Mouse (Mus musculus) ES-E14 (cell line): ENCODE measurements around the gene 4930524B15Rik. TPM values are rescaled to one million over a fixed set of nuclear protein-coding genes. Genes with fewer than 3 reads are reported as not detected.

Experiments used
- DNase-seq: peaks from one replicate; pipeline ENCODE4 v3.0.0-alpha.2; 2013; ENCODE audit warnings: low read depth, low spot score
- H3K27ac ChIP-seq: 2 replicates; pipeline ENCODE4 v1.5.1; 2012; ENCODE audit warnings: low read depth, mild to moderate bottlenecking, low read length, moderate library complexity, mixed read lengths; ENCODE audit not compliant: poor library complexity, insufficient read depth, severe bottlenecking
- H3K36me3 ChIP-seq: 2 replicates; pipeline ENCODE4 v1.6.1; 2012; ENCODE audit warnings: mild to moderate bottlenecking, low read length, moderate library complexity, mixed read lengths; ENCODE audit not compliant: control insufficient read depth, poor library complexity, insufficient read depth, severe bottlenecking
- H3K4me1 ChIP-seq, 2 experiments: fragments of 150-350 bp in 1 of 2; sonication (generic) in 1 of 2; 2 replicates each; pipeline ENCODE4 v1.6.1; 2012; ENCODE audit warnings: low read length in 2 of 2, mild to moderate bottlenecking in 1 of 2, mixed read lengths in 1 of 2; ENCODE audit not compliant: control insufficient read depth in 2 of 2, insufficient read depth in 2 of 2, poor library complexity in 1 of 2
- H3K4me3 ChIP-seq, 2 experiments: fragments of 150-350 bp in 1 of 2; sonication (generic) in 1 of 2; 2 replicates each; pipeline ENCODE4 v1.5.1; 2012; ENCODE audit warnings: low read length in 2 of 2, low read depth in 1 of 2, mild to moderate bottlenecking in 1 of 2, mixed read lengths in 1 of 2; ENCODE audit not compliant: insufficient read depth in 1 of 2, poor library complexity in 1 of 2, severe bottlenecking in 1 of 2
- H3K9ac ChIP-seq: 2 replicates; pipeline ENCODE4 v1.6.1; 2012; ENCODE audit warnings: low read depth, mild to moderate bottlenecking, low read length, mixed read lengths; ENCODE audit not compliant: poor library complexity, insufficient read depth, severe bottlenecking
- H3K9me3 ChIP-seq: fragments of 150-350 bp; sonication (generic); 2 replicates; pipeline ENCODE4 v1.6.1; 2012; ENCODE audit warnings: low read depth, mild to moderate bottlenecking, low read length; ENCODE audit not compliant: control insufficient read depth, insufficient read depth
- CHD2 ChIP-seq: IDR thresholded peaks from 2 replicates; pipeline ENCODE4 v1.6.1; 2014; ENCODE audit warnings: mild to moderate bottlenecking, low read depth, low read length, inconsistent platforms
- HCFC1 ChIP-seq: IDR thresholded peaks from 2 replicates; pipeline ENCODE4 v1.6.1; 2012; ENCODE audit warnings: low read length, inconsistent platforms, borderline replicate concordance; ENCODE audit not compliant: insufficient read depth
- MAFK ChIP-seq: IDR thresholded peaks from 2 replicates; pipeline ENCODE4 v1.6.1; 2014; ENCODE audit warnings: mild to moderate bottlenecking, low read depth, low read length, inconsistent platforms; ENCODE audit not compliant: insufficient read depth
- ZC3H11A ChIP-seq: IDR thresholded peaks from 2 replicates; pipeline ENCODE4 v1.6.1; 2012; ENCODE audit warnings: low read depth, mild to moderate bottlenecking, inconsistent platforms, low read length, borderline replicate concordance
- ZNF384 ChIP-seq: IDR thresholded peaks from 2 replicates; pipeline ENCODE4 v1.6.1; 2012; ENCODE audit warnings: low read depth, low read length, inconsistent platforms
- in situ Hi-C, 2 experiments: fragments of 600-800 bp; cut with MboI; formaldehyde crosslinking; loops; one replicate each; pipeline ENCODE4 v1.15.1; 2025; ENCODE audit warnings: low sequenced_read_pairs in 2 of 2, inconsistent platforms in 1 of 2; ENCODE audit not compliant: unreplicated experiment in 2 of 2
- total RNA-seq: library from RNA; depleted of rRNA; stranded (reverse); fragments of 300-350 nt; gene quantifications from 2 replicates; pipeline ENCODE4 v1.2.3, GENCODE M21; 2012

4930524B15Rik gene
- total RNA-seq, 1 experiment = 1.3 TPM

DNA sequence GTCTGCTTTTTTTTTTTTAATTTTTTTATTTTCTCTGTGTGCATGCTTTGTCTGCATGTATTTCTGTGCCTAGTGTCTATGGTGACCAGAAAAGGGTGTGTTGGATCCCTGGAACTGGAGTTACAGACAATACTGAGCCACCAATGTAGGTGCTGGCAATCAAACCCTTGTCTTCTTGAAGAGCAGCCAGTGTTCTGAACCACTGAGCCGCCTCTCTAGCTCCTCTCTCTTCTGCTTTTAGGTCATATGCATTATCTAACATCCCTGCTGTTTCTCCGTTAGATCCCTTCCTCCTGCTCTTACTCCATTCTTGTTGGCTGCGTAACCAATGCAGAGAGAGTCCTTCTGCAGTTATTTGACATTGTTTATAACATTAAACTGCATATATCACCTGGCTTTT, 43.5 kb downstream of the 4930524B15Rik start:
- no peak for TF ChIP-seq CHD2
- no peak for TF ChIP-seq MAFK
- no peak for TF ChIP-seq ZNF384
- no peak for TF ChIP-seq HCFC1
- no peak for TF ChIP-seq ZC3H11A
- Histone ChIP-seq H3K27ac (no peak overlapping the region), H3K4me3 (no peak overlapping the region), H3K4me1 (peaks cover 0 to 6% of the 10 kb centered on the region in 2 experiments; a peak in 1 of 4 replicates), H3K36me3 (no peaks in the 10 kb centered on the region), H3K9ac (no peak overlapping the region), H3K9me3 (no peaks in the 10 kb centered on the region)
- DNase-seq = no peak
- in situ Hi-C loops = no loop called here

- Histone ChIP-seq H3K9ac (no peak overlapping the region), H3K4me3 (no peak overlapping the region), H3K9me3 (no peaks in the 10 kb centered on the region), H3K4me1 (peaks cover 0 to 6% of the 10 kb centered on the region in 2 experiments; a peak in 1 of 4 replicates), H3K36me3 (no peaks in the 10 kb centered on the region), H3K27ac (no peak overlapping the region)
- in situ Hi-C loops = no loop called here
- DNase-seq = no peak
- TF ChIP-seq CHD2 = no peak
- no peak for TF ChIP-seq ZC3H11A
- no peak for TF ChIP-seq MAFK
- no peak for TF ChIP-seq ZNF384
- no peak for TF ChIP-seq HCFC1
These were observed 44.7 kb downstream of the 4930524B15Rik start for GRCm38 (mm10) chr11:32009961-32010662.

- Histone ChIP-seq H3K36me3 (no peaks in the 10 kb centered on the region), H3K4me3 (no peak overlapping the region), H3K9ac (no peak overlapping the region), H3K27ac (no peak overlapping the region), H3K9me3 (no peaks in the 10 kb centered on the region), H3K4me1 (peaks cover 0 to 6% of the 10 kb centered on the region in 2 experiments; a peak in 1 of 4 replicates)
- no peak for TF ChIP-seq ZNF384
- TF ChIP-seq CHD2 = no peak
- no peak for TF ChIP-seq MAFK
- TF ChIP-seq ZC3H11A = no peak
- no peak for TF ChIP-seq HCFC1
- in situ Hi-C loops = no loop called here
- no peak for DNase-seq
These were observed 45.2 kb downstream of the 4930524B15Rik start for GRCm38 (mm10) chr11:32010663-32010970.

GRCm38 (mm10) chr11:32011867-32012603, 46.6 kb downstream of the 4930524B15Rik start:
- in situ Hi-C loops = no loop called here
- TF ChIP-seq CHD2 = no peak
- TF ChIP-seq ZC3H11A = no peak
- TF ChIP-seq ZNF384 = no peak
- no peak for TF ChIP-seq MAFK
- no peak for TF ChIP-seq HCFC1
- H3K27ac ChIP-seq = no peak overlapping the region

More at GRCm38 (mm10) chr11:32011867-32012603, 46.6 kb downstream of the 4930524B15Rik start:
- no peak for DNase-seq
- Histone ChIP-seq H3K4me1 (peaks cover 0 to 6% of the 10 kb centered on the region in 2 experiments; a peak in 1 of 4 replicates), H3K9ac (no peak overlapping the region), H3K9me3 (no peaks in the 10 kb centered on the region), H3K4me3 (no peak overlapping the region), H3K36me3 (no peaks in the 10 kb centered on the region)
